Mouse (Mus musculus) WW6 (cell line): ENCODE results near the gene Rcc1.

Experiments used
- DNase-seq: peaks from one replicate; pipeline ENCODE4 v3.0.0-alpha.2; 2013; ENCODE audit warnings: low read depth, low spot score

The Rcc1 gene

DNA sequence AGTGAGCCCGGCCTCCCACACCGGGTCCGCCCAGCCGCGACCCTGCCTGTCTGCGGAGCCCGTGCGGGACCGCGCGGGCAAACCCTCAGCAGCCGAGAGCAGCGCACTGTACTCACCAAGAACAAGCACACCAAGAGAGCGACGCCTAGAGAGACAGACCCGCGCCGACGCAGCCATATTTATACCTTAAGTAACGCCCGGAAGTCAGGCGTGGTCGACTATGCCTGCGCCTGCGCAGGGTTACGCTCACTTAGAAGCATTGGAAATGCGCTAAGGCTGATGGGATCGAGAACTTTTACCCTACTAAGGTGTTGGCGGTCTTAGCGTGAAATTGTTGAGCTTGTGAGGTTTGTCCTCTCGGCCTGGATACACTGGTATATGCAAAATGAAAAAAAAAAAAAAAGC, at the start of gene Rcc1:
Gene Rcc1, minus strand, starts transcription at position 125 of the 405 bp plus-strand sequence.
- peak; percentile 71 for DNase-seq

- no peak for DNase-seq
Measured at GRCm38 (mm10) chr4:132401016-132401415, 47.6 kb upstream of the Rcc1 start.

- no peak for DNase-seq
Measured at GRCm38 (mm10) chr4:132398863-132399262, 45.5 kb upstream of the Rcc1 start.

GRCm38 (mm10) chr4:132398045-132398774, 44.8 kb upstream of the Rcc1 start:
- DNase-seq, result peak; percentile 47

GRCm38 (mm10) chr4:132397120-132397519, 43.7 kb upstream of the Rcc1 start:
- no peak for DNase-seq

DNA sequence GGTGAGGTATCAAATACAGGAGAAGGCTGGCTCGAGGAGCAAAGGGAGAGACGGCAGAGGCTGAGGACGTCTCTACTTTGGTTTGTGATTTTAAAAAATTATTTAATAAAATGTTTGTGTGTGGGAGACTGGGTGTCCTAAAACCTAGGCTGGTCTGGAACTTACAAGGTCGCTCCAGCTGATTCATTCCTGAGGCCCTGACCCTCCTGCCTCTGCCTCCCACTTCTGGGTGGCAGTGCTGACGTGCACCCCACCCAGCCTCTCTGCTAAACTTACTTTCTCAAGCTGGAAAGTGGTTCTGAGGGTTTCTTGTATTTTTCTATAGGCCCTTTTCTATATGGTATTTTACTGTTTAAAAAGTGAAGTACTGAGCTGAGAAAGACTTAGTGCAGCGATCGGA, 42.8 kb upstream of the Rcc1 start:
- no peak for DNase-seq

- DNase-seq, result no peak
Measured at GRCm38 (mm10) chr4:132391063-132391740, 37.8 kb upstream of the Rcc1 start.

DNA sequence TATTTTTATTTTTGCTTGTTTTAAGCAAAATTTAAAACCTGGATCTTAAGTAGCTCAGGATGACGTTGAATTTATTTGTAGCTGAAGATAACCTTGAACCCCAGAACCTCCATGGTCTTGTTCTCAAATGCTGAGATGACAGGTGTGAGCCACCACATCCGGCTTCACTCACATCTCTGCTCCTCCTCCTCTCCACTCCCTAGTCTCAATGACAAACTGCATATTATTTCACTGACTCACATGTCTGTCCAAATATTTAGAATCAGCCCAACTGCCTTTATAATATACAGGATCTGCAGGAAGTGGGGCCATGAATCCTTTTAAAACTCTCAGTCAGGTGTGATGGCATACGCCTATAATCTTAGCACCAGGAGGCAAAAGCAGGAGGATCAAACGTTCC, 35.9 kb upstream of the Rcc1 start:
- no peak for DNase-seq

DNA sequence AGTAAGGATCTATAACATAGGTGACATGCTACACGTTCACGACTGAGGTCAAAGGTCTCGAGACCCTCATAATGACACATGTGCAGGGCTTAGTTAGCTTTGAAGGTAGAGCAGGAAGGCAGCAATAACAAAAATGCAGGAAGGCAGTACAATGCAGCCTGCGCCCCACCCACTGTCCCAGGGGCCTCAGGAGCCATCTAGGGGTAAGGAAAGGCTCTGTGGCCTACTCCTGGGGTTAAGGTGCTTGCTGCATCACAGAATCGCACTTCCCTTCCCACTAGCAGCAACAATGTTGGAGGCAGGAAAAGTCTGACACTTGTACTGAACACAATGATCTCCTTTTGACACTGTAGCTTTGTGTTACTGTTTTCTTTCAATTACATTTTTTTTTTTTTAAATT, 34.2 kb upstream of the Rcc1 start:
- no peak for DNase-seq

- DNase-seq, result no peak
Measured at GRCm38 (mm10) chr4:132386846-132387245, 33.4 kb upstream of the Rcc1 start.

- DNase-seq, result no peak
Measured at GRCm38 (mm10) chr4:132385771-132386410, 32.5 kb upstream of the Rcc1 start.

DNA sequence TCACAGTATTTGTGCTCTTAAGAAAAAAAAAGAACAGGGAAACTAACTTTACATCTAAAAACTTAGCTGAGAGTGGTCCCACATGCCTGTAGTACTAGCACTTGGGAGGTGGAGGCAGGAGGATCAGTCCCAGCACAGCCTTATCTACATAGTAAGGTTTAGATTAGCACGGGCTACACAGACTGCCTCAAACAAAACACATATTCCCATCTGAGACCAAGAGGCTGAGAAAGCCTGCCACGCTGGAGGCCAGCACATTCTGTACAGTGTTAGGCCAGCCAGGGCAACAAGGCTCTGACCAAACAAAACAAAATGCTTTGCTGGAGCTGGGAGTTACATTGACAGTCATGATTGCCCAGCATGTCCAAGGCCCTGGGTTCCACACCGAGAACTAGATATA, 30.1 kb upstream of the Rcc1 start:
- DNase-seq, result no peak

GRCm38 (mm10) chr4:132382296-132382695, 28.9 kb upstream of the Rcc1 start:
- no peak for DNase-seq

- DNase-seq, result no peak
Measured at GRCm38 (mm10) chr4:132380965-132381616, 27.7 kb upstream of the Rcc1 start.

GRCm38 (mm10) chr4:132373820-132374219, 20.4 kb upstream of the Rcc1 start:
- DNase-seq, result no peak

DNA sequence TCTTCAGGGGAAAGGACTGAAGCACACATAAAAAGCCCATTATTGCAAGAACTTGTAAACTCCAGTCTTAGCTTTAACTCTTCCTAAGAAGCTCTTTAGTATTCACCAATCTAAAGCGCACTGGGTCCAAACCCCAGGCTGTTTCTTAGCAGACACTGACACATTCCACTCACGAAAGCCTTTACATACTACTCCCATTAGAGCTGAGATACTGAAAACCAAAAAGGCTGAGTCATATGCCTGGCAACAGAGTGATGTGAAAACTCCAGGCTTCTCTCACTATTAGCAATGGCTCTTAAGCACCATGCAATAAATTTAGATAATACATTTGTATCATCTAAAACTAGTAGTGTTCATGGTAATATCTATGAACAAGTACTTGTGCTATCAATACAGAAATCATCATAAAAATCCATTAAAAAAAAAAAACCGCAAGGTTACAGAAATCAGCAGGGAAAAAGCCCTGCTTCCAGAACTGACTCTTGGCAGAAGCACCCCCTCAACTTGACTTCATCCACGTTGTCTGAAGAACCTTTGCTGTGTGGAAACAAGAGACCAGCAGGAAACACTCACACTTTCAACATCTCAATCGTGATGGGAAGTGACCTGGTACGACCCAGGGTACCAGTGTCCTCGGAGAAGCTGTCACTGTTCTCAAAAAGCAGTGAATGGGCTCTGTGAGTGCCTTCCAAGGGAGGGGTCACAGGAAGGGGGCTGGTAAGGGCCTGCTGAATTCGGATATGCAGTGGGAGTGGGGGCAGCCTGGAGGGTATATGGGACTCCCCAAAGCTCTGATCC, 16.7 kb upstream of the Rcc1 start:
- no peak for DNase-seq

DNA sequence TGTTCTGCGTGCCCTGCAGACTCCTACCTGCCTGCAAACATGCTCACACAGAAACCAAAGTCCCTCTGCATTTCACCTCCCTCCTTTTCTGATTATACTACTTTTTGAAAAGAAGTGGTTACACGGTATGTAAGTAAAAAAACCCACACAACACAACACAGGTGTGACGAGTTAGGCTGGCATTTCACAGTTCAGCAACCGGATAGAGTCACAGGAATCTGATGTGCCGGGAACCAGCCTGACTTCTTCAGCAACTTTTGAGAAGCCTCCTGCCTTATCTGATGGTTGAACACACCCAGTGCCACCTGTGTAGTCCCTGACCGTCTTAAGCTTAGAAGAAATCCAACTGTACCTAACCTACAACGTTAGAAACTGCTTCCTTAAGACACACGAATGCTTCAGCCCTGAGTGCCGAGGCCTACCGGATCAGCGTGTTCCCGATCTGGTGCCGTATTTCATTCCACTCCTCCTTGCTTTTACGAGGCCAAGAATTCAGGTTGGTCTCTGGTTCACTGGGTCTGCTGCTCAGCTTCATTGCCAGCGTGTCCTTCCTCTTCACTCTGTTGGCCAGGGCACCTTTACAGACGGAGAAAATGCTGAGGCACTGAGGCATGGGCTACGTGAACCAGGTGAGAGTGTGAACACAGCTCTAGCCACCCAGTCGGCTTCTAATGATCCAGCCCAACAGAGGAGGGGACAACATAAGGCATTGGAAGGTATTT, 14.2 kb upstream of the Rcc1 start:
- DNase-seq, result no peak

DNA sequence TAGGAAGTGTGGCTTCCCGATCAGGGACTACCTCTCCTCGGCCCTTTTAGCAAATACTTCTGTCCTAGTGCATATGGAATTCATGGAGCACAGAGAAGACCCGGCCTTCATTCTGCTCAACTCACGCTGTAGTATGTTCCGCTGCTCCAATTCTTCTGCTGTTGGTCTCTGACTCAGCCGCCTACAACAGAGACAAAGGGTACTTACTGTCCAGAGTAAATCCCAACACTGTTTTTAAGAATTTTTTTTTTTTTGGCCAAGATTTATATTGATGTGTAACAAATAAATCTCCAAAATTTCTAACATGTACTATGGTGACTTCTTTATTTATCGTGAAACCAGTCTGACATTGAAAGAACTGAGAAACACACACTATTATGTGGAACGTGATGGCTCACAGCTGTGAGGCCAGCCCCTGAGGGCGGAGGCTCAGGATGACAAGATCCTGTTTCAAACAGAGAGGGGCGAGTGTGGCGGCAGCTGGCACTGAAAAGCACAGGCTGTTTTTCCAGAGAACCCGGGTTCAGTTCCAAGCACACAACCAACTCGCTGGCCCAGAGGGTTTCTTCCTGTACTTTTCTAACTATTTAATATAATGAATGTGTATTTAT, 12.2 kb upstream of the Rcc1 start:
- no peak for DNase-seq

- no peak for DNase-seq
Measured at GRCm38 (mm10) chr4:132363487-132363886, 10.1 kb upstream of the Rcc1 start.

GRCm38 (mm10) chr4:132359510-132359909, 6.1 kb upstream of the Rcc1 start:
- no peak for DNase-seq
